ENCODE assay signal across 12 mouse cellular contexts in genomic region chr10:94565410-94566221, GRCm38 (mm10).
A peak's percentile ranks its signal among the peaks of the same experiment; 100 is the strongest.
DNase-seq lines count a peak whose midpoint lies in the region; ATAC-seq and TF ChIP-seq lines count a peak whose summit lies in the region.
"Had no signal": no experiment of that assay in that cellular context is flagged by ENCODE, and none has a peak within 500 bp of the region (broad histone marks: within the 10 kb centered on the region; RNA-seq: fewer than 3 reads in every experiment).

No protein-coding gene starts in this region.

- H3K4me2 ChIP-seq in hindbrain, embryonic 14.5 days (replicated peaks): no peak overlapping the region
- no peak overlapping the region for H3K4me2 ChIP-seq in hindbrain, embryonic 12.5 days (replicated peaks)

- H3K4me3 ChIP-seq in hindbrain, embryonic 14.5 days (replicated peaks; ENCODE audit: low read length): no peak overlapping the region
- H3K4me3 ChIP-seq in hindbrain, embryonic 12.5 days: no peak overlapping the region
- H3K4me3 ChIP-seq in G1E (ENCODE audit: low read depth, low read length): no peak overlapping the region

- WGBS in hindbrain, embryonic 14.5 days: 67% methylated on average over 7 of the region's 7 CpGs
- WGBS in hindbrain, embryonic 12.5 days: 67% methylated on average over 7 of the region's 7 CpGs

- H3K36me3 ChIP-seq in hindbrain, embryonic 14.5 days (replicated peaks; ENCODE audit: control insufficient read depth, insufficient read depth): no peaks in the 10 kb centered on the region
- H3K36me3 ChIP-seq in hindbrain, embryonic 12.5 days: no peaks in the 10 kb centered on the region
- peaks cover 24% of the 10 kb centered on the region for H3K36me3 ChIP-seq in G1E (replicated peaks)

- no peak for ATAC-seq in hindbrain, embryonic 14.5 days (ENCODE audit: low FRiP score)
- no peak for ATAC-seq in hindbrain, embryonic 12.5 days (ENCODE audit: low FRiP score)
- ATAC-seq in G1E (ENCODE audit: extremely low read depth, insufficient number of reproducible peaks, low FRiP score, poor library complexity, severe bottlenecking): peak; percentile 88
- ATAC-seq in monocyte, adult 5-6 weeks (replicated peaks; ENCODE audit: insufficient number of reproducible peaks, low FRiP score, low TSS enrichment, poor library complexity, severe bottlenecking): no peak
- no peak for ATAC-seq in cerebellum, adult (ENCODE audit: insufficient number of reproducible peaks, low FRiP score, low TSS enrichment)
- ATAC-seq: inflammation-experienced regulatory T-cells, adult 6 months; midbrain, embryonic 16.5 days had no signal

- TF ChIP-seq CTCF in G1E (IDR thresholded peaks at IDR 0.05; ENCODE audit: low read depth, low read length): no peak

- no peaks in the 10 kb centered on the region for H3K27me3 ChIP-seq in hindbrain, embryonic 14.5 days (ENCODE audit: control insufficient read depth, insufficient read depth, low read length)
- H3K27me3 ChIP-seq in hindbrain, embryonic 12.5 days: no peaks in the 10 kb centered on the region
- no peaks in the 10 kb centered on the region for H3K27me3 ChIP-seq in G1E (ENCODE audit: insufficient read depth, low read length)

- H3K4me1 ChIP-seq in hindbrain, embryonic 14.5 days (replicated peaks; ENCODE audit: control insufficient read depth, insufficient read depth, low read length): peaks cover 12% of the 10 kb centered on the region
- H3K4me1 ChIP-seq in hindbrain, embryonic 12.5 days: peaks cover 5% of the 10 kb centered on the region
- peaks cover 39% of the 10 kb centered on the region for H3K4me1 ChIP-seq in G1E (ENCODE audit: insufficient read depth, low read depth, low read length)

- H3K27ac ChIP-seq in hindbrain, embryonic 14.5 days: peak overlapping the region; percentile 7; the same call in 1 of the 2 replicates
- no peak overlapping the region for H3K27ac ChIP-seq in hindbrain, embryonic 12.5 days

- H3K9ac ChIP-seq in hindbrain, embryonic 14.5 days: no peak overlapping the region; the same call in 1 of the 2 replicates
- H3K9ac ChIP-seq in hindbrain, embryonic 12.5 days: no peak overlapping the region

- no peak for DNase-seq in hindbrain, embryonic 14.5 days (ENCODE audit: low spot score)
- DNase-seq in 416B (ENCODE audit: low read depth) (peak; percentile 8), G1E (ENCODE audit: low spot score) (peak; percentile 16), liver (peak; percentile 44)
- DNase-seq: cerebellum, adult 2 months; lung, adult 2 months; thymus, postnatal 25 days had no signal

- H3K9me3 ChIP-seq in hindbrain, embryonic 14.5 days (ENCODE audit: control insufficient read depth, low read length): no peaks in the 10 kb centered on the region
- no peaks in the 10 kb centered on the region for H3K9me3 ChIP-seq in hindbrain, embryonic 12.5 days (replicated peaks)
- H3K9me3 ChIP-seq in G1E (replicated peaks): no peaks in the 10 kb centered on the region
